Mouse (Mus musculus) erythroblast, embryonic 14.5 days (primary cell): Measurements from ENCODE around the gene Emc3.

Experiments used
- GATA1 ChIP-seq: IDR thresholded peaks from 2 replicates; pipeline ENCODE4 v1.6.1; 2012; ENCODE audit warnings: low read length, inconsistent platforms, mixed read lengths
- TAL1 ChIP-seq: IDR thresholded peaks from 3 replicates; pipeline ENCODE4 v1.6.1; 2012; ENCODE audit warnings: low read length, inconsistent platforms, mixed read lengths

DNA sequence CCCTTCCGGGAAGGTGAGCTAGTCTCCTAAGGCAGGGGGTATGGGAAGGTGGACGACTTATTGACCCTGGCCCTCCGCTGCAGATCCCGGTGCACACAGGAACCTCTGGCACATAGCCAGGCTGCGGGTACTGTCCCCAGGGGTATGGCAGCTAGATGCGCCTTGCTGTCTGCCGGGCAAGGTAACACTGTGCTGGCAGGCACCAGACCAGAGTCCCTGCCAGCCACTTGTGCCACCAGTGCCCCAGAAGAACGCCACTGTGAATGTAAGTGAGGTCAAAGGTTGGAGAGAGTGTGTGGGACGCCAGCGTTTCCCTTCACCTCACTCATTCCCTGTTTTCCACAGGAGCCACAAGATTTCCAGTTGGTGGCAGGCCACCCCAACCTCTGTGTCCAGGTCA, 52.5 kb downstream of the Emc3 start:
- TF ChIP-seq GATA1 = no peak
- no peak for TF ChIP-seq TAL1
